Mouse (Mus musculus): Measurements from ENCODE around the gene Chsy1. TPM values are rescaled to one million over a fixed set of nuclear protein-coding genes. Genes with fewer than 3 reads are reported as not detected.
A peak's percentile ranks its signal among the peaks of the same experiment; 100 is the strongest.

Gene Chsy1
- polyA plus RNA-seq, 1 experiment from 2014 or later: 11.1 TPM

- whole genome bisulfite sequencing: 79% methylated on average over 3 of the region's 3 CpGs
- Histone ChIP-seq H3K4me3 (replicated peaks) (no peak overlapping the region), H3K27ac (no peak overlapping the region), H3K4me1 (replicated peaks) (peaks cover 14% of the 10 kb centered on the region), H3K4me2 (replicated peaks) (no peak overlapping the region), H3K27me3 (replicated peaks) (no peaks in the 10 kb centered on the region), H3K9ac (no peak overlapping the region), H3K9me3 (no peaks in the 10 kb centered on the region), H3K36me3 (no peaks in the 10 kb centered on the region)
- ATAC-seq: no peak
Observed at GRCm38 (mm10) chr7:66113561-66113960, 4.2 kb downstream of the Chsy1 start.

GRCm38 (mm10) chr7:66115821-66116343, 6.6 kb downstream of the Chsy1 start:
- no peak overlapping the region for H3K4me3 ChIP-seq (replicated peaks)
- ATAC-seq: no peak
- no peaks in the 10 kb centered on the region for H3K36me3 ChIP-seq
- H3K4me2 ChIP-seq (replicated peaks): no peak overlapping the region
- no peaks in the 10 kb centered on the region for H3K27me3 ChIP-seq (replicated peaks)
- H3K4me1 ChIP-seq (replicated peaks): peaks cover 17% of the 10 kb centered on the region
- no peak overlapping the region for H3K9ac ChIP-seq
- no peak overlapping the region for H3K27ac ChIP-seq
- 72% methylated on average over 11 of the region's 11 CpGs for WGBS
- no peaks in the 10 kb centered on the region for H3K9me3 ChIP-seq

- Histone ChIP-seq H3K4me3 (replicated peaks) (no peak overlapping the region), H3K27me3 (replicated peaks) (no peaks in the 10 kb centered on the region), H3K4me2 (replicated peaks) (no peak overlapping the region), H3K9me3 (no peaks in the 10 kb centered on the region), H3K36me3 (no peaks in the 10 kb centered on the region), H3K4me1 (replicated peaks) (peaks cover 17% of the 10 kb centered on the region), H3K27ac (no peak overlapping the region), H3K9ac (no peak overlapping the region)
- ATAC-seq: 0 out of 2 replicates have a peak, but pooled peaks have one; percentile 47
- WGBS: 62% methylated on average over 8 of the region's 8 CpGs
Observed at GRCm38 (mm10) chr7:66116906-66117482, 7.7 kb downstream of the Chsy1 start.

GRCm38 (mm10) chr7:66118046-66118445, 8.7 kb downstream of the Chsy1 start:
- Histone ChIP-seq H3K4me1 (replicated peaks) (peaks cover 17% of the 10 kb centered on the region), H3K9ac (no peak overlapping the region), H3K9me3 (no peaks in the 10 kb centered on the region), H3K36me3 (no peaks in the 10 kb centered on the region), H3K4me3 (replicated peaks) (no peak overlapping the region), H3K27ac (no peak overlapping the region), H3K4me2 (replicated peaks) (no peak overlapping the region), H3K27me3 (replicated peaks) (no peaks in the 10 kb centered on the region)
- WGBS: 85% methylated on average over 3 of the region's 3 CpGs
- ATAC-seq: no peak

- H3K27ac ChIP-seq: no peak overlapping the region
- H3K9me3 ChIP-seq: no peaks in the 10 kb centered on the region
- no peak overlapping the region for H3K9ac ChIP-seq
- H3K4me2 ChIP-seq (replicated peaks): no peak overlapping the region
- no peak overlapping the region for H3K4me3 ChIP-seq (replicated peaks)
- 85% methylated on average over 7 of the region's 7 CpGs for WGBS
- no peaks in the 10 kb centered on the region for H3K27me3 ChIP-seq (replicated peaks)
- no peaks in the 10 kb centered on the region for H3K36me3 ChIP-seq
- peaks cover 17% of the 10 kb centered on the region for H3K4me1 ChIP-seq (replicated peaks)
- ATAC-seq: no peak
Observed at GRCm38 (mm10) chr7:66118796-66119195, 9.5 kb downstream of the Chsy1 start.

- no peak overlapping the region for H3K4me2 ChIP-seq (replicated peaks)
- no peaks in the 10 kb centered on the region for H3K27me3 ChIP-seq (replicated peaks)
- H3K4me1 ChIP-seq (replicated peaks): peaks cover 22% of the 10 kb centered on the region
- no peak for ATAC-seq
- no peak overlapping the region for H3K4me3 ChIP-seq (replicated peaks)
- no peaks in the 10 kb centered on the region for H3K36me3 ChIP-seq
- no peak overlapping the region for H3K27ac ChIP-seq
- H3K9me3 ChIP-seq: no peaks in the 10 kb centered on the region
- no peak overlapping the region for H3K9ac ChIP-seq
- 68% methylated on average over 1 of the region's 1 CpGs for WGBS
Observed at GRCm38 (mm10) chr7:66120139-66120538, 10.8 kb downstream of the Chsy1 start.

- no peaks in the 10 kb centered on the region for H3K9me3 ChIP-seq
- peaks cover 19% of the 10 kb centered on the region for H3K4me1 ChIP-seq (replicated peaks)
- H3K4me3 ChIP-seq (replicated peaks): no peak overlapping the region
- no peak overlapping the region for H3K27ac ChIP-seq
- H3K36me3 ChIP-seq: no peaks in the 10 kb centered on the region
- 75% methylated on average over 7 of the region's 7 CpGs for WGBS
- no peaks in the 10 kb centered on the region for H3K27me3 ChIP-seq (replicated peaks)
- H3K9ac ChIP-seq: no peak overlapping the region
- ATAC-seq: no peak
- no peak overlapping the region for H3K4me2 ChIP-seq (replicated peaks)
Observed at GRCm38 (mm10) chr7:66120702-66121396, 11.5 kb downstream of the Chsy1 start.

GRCm38 (mm10) chr7:66124551-66124968, 15.2 kb downstream of the Chsy1 start:
- Histone ChIP-seq H3K4me2 (replicated peaks) (no peak overlapping the region), H3K27ac (0 out of 2 replicates have a peak overlapping the region, but pooled peaks have one; percentile 32), H3K4me1 (replicated peaks) (peaks cover 13% of the 10 kb centered on the region), H3K36me3 (no peaks in the 10 kb centered on the region), H3K27me3 (replicated peaks) (no peaks in the 10 kb centered on the region), H3K9me3 (no peaks in the 10 kb centered on the region), H3K9ac (no peak overlapping the region), H3K4me3 (replicated peaks) (no peak overlapping the region)
- peak; percentile 55 for ATAC-seq
- WGBS: 47% methylated on average over 11 of the region's 11 CpGs

- H3K36me3 ChIP-seq: 0 out of 2 replicates have a peak, but pooled peaks cover under 1% of the 10 kb centered on the region
- no peak overlapping the region for H3K4me2 ChIP-seq (replicated peaks)
- 79% methylated on average over 14 of the region's 14 CpGs for WGBS
- H3K9ac ChIP-seq: no peak overlapping the region
- no peak for ATAC-seq
- no peak overlapping the region for H3K27ac ChIP-seq
- H3K4me1 ChIP-seq (replicated peaks): peaks cover 10% of the 10 kb centered on the region
- H3K4me3 ChIP-seq (replicated peaks): no peak overlapping the region
- H3K9me3 ChIP-seq: no peaks in the 10 kb centered on the region
- H3K27me3 ChIP-seq (replicated peaks): no peaks in the 10 kb centered on the region
Observed at GRCm38 (mm10) chr7:66125368-66125767, 16.1 kb downstream of the Chsy1 start.

GRCm38 (mm10) chr7:66127951-66128645, 18.8 kb downstream of the Chsy1 start:
- Histone ChIP-seq H3K4me1 (replicated peaks) (peaks cover 10% of the 10 kb centered on the region), H3K9me3 (no peaks in the 10 kb centered on the region), H3K4me3 (replicated peaks) (no peak overlapping the region), H3K36me3 (0 out of 2 replicates have a peak, but pooled peaks cover 8% of the 10 kb centered on the region), H3K27me3 (replicated peaks) (no peaks in the 10 kb centered on the region), H3K27ac (no peak overlapping the region), H3K4me2 (replicated peaks) (no peak overlapping the region), H3K9ac (no peak overlapping the region)
- no peak for ATAC-seq
- 86% methylated on average over 4 of the region's 4 CpGs for WGBS

GRCm38 (mm10) chr7:66128857-66129256, 19.5 kb downstream of the Chsy1 start:
- Histone ChIP-seq H3K36me3 (0 out of 2 replicates have a peak, but pooled peaks cover 8% of the 10 kb centered on the region), H3K9me3 (no peaks in the 10 kb centered on the region), H3K4me2 (replicated peaks) (no peak overlapping the region), H3K27ac (no peak overlapping the region), H3K4me1 (replicated peaks) (peaks cover 10% of the 10 kb centered on the region), H3K27me3 (replicated peaks) (no peaks in the 10 kb centered on the region), H3K9ac (no peak overlapping the region), H3K4me3 (replicated peaks) (no peak overlapping the region)
- no peak for ATAC-seq
- WGBS: 50% methylated on average over 3 of the region's 3 CpGs

GRCm38 (mm10) chr7:66130296-66130695, 21.0 kb downstream of the Chsy1 start:
- Histone ChIP-seq H3K36me3 (0 out of 2 replicates have a peak, but pooled peaks cover 8% of the 10 kb centered on the region), H3K4me2 (replicated peaks) (no peak overlapping the region), H3K4me3 (replicated peaks) (no peak overlapping the region), H3K9me3 (no peaks in the 10 kb centered on the region), H3K9ac (no peak overlapping the region), H3K27ac (no peak overlapping the region), H3K27me3 (replicated peaks) (no peaks in the 10 kb centered on the region), H3K4me1 (replicated peaks) (0 out of 2 replicates have a peak, but pooled peaks cover 5% of the 10 kb centered on the region)
- no peak for ATAC-seq
- WGBS: 72% methylated on average over 2 of the region's 2 CpGs

All from intestine, embryonic 15.5 days (tissue).